Mouse (Mus musculus) CD4-positive, CD25-positive, alpha-beta regulatory T cell, adult 4 months (primary cell): ENCODE results near the gene Mgat2. TPM values are rescaled to one million over a fixed set of nuclear protein-coding genes. Genes with fewer than 3 reads are reported as not detected.

Source experiments
- ATAC-seq: one replicate; pipeline ENCODE4 v1.8.0; 2017
- polyA plus RNA-seq, 2 experiments: library from polyadenylated mRNA; unstranded; fragments of 100-300 nt; shearing (Covaris generic); gene quantifications; one replicate each; pipeline ENCODE4 v1.2.1; 2017

Gene Mgat2
- polyA plus RNA-seq, 2 experiments from 2014 or later, result 7.0 to 18.8 TPM

- no peak for ATAC-seq
Measured at GRCm38 (mm10) chr12:69213186-69213777, 29.3 kb downstream of the Mgat2 start.

- ATAC-seq, result no peak
Measured at GRCm38 (mm10) chr12:69214393-69214792, 30.4 kb downstream of the Mgat2 start.

GRCm38 (mm10) chr12:69215000-69215785 is 31.2 kb downstream of the Mgat2 start:
- no peak for ATAC-seq

GRCm38 (mm10) chr12:69216587-69216986 is 32.6 kb downstream of the Mgat2 start:
- ATAC-seq, result no peak

- ATAC-seq, result no peak
Measured at GRCm38 (mm10) chr12:69220613-69221277, 36.8 kb downstream of the Mgat2 start.

- peak; percentile 89 for ATAC-seq
Measured at GRCm38 (mm10) chr12:69227776-69228466, 44.0 kb downstream of the Mgat2 start, which contains the start of gene Pole2. Gene Pole2, minus strand, starts transcription at chr12:69228195.

- peak; percentile 34 for ATAC-seq
Measured at GRCm38 (mm10) chr12:69229251-69229650, 45.3 kb downstream of the Mgat2 start.

GRCm38 (mm10) chr12:69235782-69236181 is 51.8 kb downstream of the Mgat2 start:
- ATAC-seq, result no peak

Other genes starting within 250 kb of the Mgat2 start
- gene Rps29, start 25.0 kb upstream of the Mgat2 start, polyA plus RNA-seq, result 1,000 to 10,000 TPM; 2,079 to 4,258 TPM
- gene Lrr1, start 15.3 kb upstream of the Mgat2 start, polyA plus RNA-seq, result under 1 TPM; 0.70 to 0.71 TPM
- gene Rpl36al, start 74 bp upstream of the Mgat2 start, polyA plus RNA-seq, result 100 to 1,000 TPM; 393 to 542 TPM
- gene Gm49383, start 12.9 kb downstream of the Mgat2 start, polyA plus RNA-seq, result 10 to 100 TPM in 1 of 2 experiments, 1 to 10 TPM in 1; 8.3 to 10.7 TPM
- 1 to 10 TPM; 2.5 to 2.8 TPM for gene Dnaaf2, start 14.3 kb downstream of the Mgat2 start, polyA plus RNA-seq
- 1 to 10 TPM; 8.1 to 8.9 TPM for gene Gm49384, start 20.1 kb downstream of the Mgat2 start, polyA plus RNA-seq
- 1 to 10 TPM; 8.6 to 9.1 TPM for gene Pole2, start 44.0 kb downstream of the Mgat2 start, polyA plus RNA-seq
- gene Klhdc1, start 57.0 kb downstream of the Mgat2 start, polyA plus RNA-seq, result 10 to 100 TPM; 15.1 to 20.3 TPM
- 10 to 100 TPM; 12.2 to 14.3 TPM for gene Klhdc2, start 112.5 kb downstream of the Mgat2 start, polyA plus RNA-seq
- gene Nemf, start 173.0 kb downstream of the Mgat2 start, polyA plus RNA-seq, result 100 to 1,000 TPM; 163 to 169 TPM
- gene Arf6, start 188.0 kb downstream of the Mgat2 start, polyA plus RNA-seq, result 10 to 100 TPM; 27.8 to 79.0 TPM
- gene Gm9887, start 188.3 kb downstream of the Mgat2 start, polyA plus RNA-seq, result under 1 TPM in 1 of 2 experiments, not detected in 1; 0.54 TPM